In genomic region chr7:89404081-89404733, GRCm38 (mm10) we compare ENCODE assay signal across 8 mouse cellular contexts. TPM values are rescaled to one million over a fixed set of nuclear protein-coding genes. Genes with fewer than 3 reads are reported as not detected.
DNase-seq lines count a peak whose midpoint lies in the region; ATAC-seq and TF ChIP-seq lines count a peak whose summit lies in the region.

Gene Tmem135, minus strand, starts transcription at chr7:89404222.
Gene Fzd4, plus strand, starts transcription at chr7:89404355.

- H3K27ac ChIP-seq in forebrain, embryonic 10.5 days: peak within 1 kb of the TSS; percentile 93
- peak within 1 kb of the TSS; percentile 91 for H3K27ac ChIP-seq in heart, embryonic 15.5 days
- H3K27ac ChIP-seq in liver, embryonic 14.5 days: no peak within 1 kb of the TSS; the same call in 1 of the 2 replicates
- H3K27ac ChIP-seq in neural tube, embryonic 11.5 days (ENCODE audit: low read depth, low read length): peak within 1 kb of the TSS; percentile 37
- H3K27ac ChIP-seq in stomach, postnatal 0 days (replicated peaks): peak within 1 kb of the TSS; percentile 97

- under 1% methylated on average over 61 of the region's 62 CpGs for WGBS in forebrain, embryonic 10.5 days
- WGBS in heart, embryonic 15.5 days: under 1% methylated on average over 62 of the region's 62 CpGs
- WGBS in liver, embryonic 14.5 days (ENCODE audit: insufficient replicate concordance): under 1% methylated on average over 61 of the region's 62 CpGs
- WGBS in neural tube, embryonic 11.5 days: 0% methylated on average over 59 of the region's 62 CpGs
- under 1% methylated on average over 48 of the region's 62 CpGs for WGBS in stomach, postnatal 0 days

- H3K36me3 ChIP-seq in forebrain, embryonic 10.5 days (replicated peaks): peaks cover 22% of the 10 kb centered on the region
- H3K36me3 ChIP-seq in heart, embryonic 15.5 days: peaks cover 8% of the 10 kb centered on the region; the same call in 1 of the 2 replicates
- no peaks in the 10 kb centered on the region for H3K36me3 ChIP-seq in liver, embryonic 14.5 days (replicated peaks; ENCODE audit: control insufficient read depth, insufficient read depth, low read depth)
- H3K36me3 ChIP-seq in neural tube, embryonic 11.5 days (ENCODE audit: control insufficient read depth, insufficient read depth, low read length): no peaks in the 10 kb centered on the region
- H3K36me3 ChIP-seq in stomach, postnatal 0 days (ENCODE audit: control insufficient read depth, insufficient read depth, low read length): no peaks in the 10 kb centered on the region

- TF ChIP-seq CTCF in liver, embryonic 14.5 days (IDR thresholded peaks at IDR 0.05; ENCODE audit: low read depth): no peak
- TF ChIP-seq CTCF in stomach, postnatal 0 days (IDR thresholded peaks at IDR 0.05; ENCODE audit: low read depth): 0 out of 2 replicates have a peak, but pooled peaks have one; percentile 32

- peaks cover 31% of the 10 kb centered on the region for H3K27me3 ChIP-seq in forebrain, embryonic 10.5 days (ENCODE audit: poor library complexity, severe bottlenecking)
- no peaks in the 10 kb centered on the region for H3K27me3 ChIP-seq in heart, embryonic 15.5 days
- peaks cover 33% of the 10 kb centered on the region for H3K27me3 ChIP-seq in liver, embryonic 14.5 days (ENCODE audit: control insufficient read depth, insufficient read depth, low read length)
- H3K27me3 ChIP-seq in neural tube, embryonic 11.5 days (ENCODE audit: control insufficient read depth, insufficient read depth, low read length): 0 out of 2 replicates have a peak, but pooled peaks cover 6% of the 10 kb centered on the region
- H3K27me3 ChIP-seq in stomach, postnatal 0 days (ENCODE audit: control insufficient read depth, insufficient read depth, low read length): no peaks in the 10 kb centered on the region

- H3K9me3 ChIP-seq in forebrain, embryonic 10.5 days: no peaks in the 10 kb centered on the region
- no peaks in the 10 kb centered on the region for H3K9me3 ChIP-seq in heart, embryonic 15.5 days (replicated peaks)
- no peaks in the 10 kb centered on the region for H3K9me3 ChIP-seq in liver, embryonic 14.5 days (ENCODE audit: control insufficient read depth, low read length)
- no peaks in the 10 kb centered on the region for H3K9me3 ChIP-seq in neural tube, embryonic 11.5 days (ENCODE audit: control insufficient read depth, low read length)
- no peaks in the 10 kb centered on the region for H3K9me3 ChIP-seq in stomach, postnatal 0 days (ENCODE audit: control insufficient read depth, low read length)

- ATAC-seq in CD4-positive, CD25-positive, alpha-beta regulatory T cell, adult 4 months: peak; percentile 61
- ATAC-seq in heart, embryonic 15.5 days (replicated peaks; ENCODE audit: insufficient number of reproducible peaks, insufficient read depth, low FRiP score, low read depth): peak; percentile 96
- ATAC-seq in liver, embryonic 14.5 days (ENCODE audit: insufficient read depth): peak; percentile 93
- ATAC-seq in neural tube, embryonic 11.5 days (ENCODE audit: insufficient read depth, low FRiP score, low TSS enrichment): peak; percentile 97
- ATAC-seq in stomach, postnatal 0 days (ENCODE audit: low FRiP score, low TSS enrichment): peak; percentile 98

- TF ChIP-seq EP300 in liver, embryonic 14.5 days (IDR thresholded peaks at IDR 0.05; ENCODE audit: low read depth): no peak
- TF ChIP-seq EP300 in stomach, postnatal 0 days (optimal IDR thresholded peaks at IDR 0.05): no peak

- peak within 1 kb of the TSS; percentile 92 for H3K9ac ChIP-seq in heart, embryonic 15.5 days
- H3K9ac ChIP-seq in liver, embryonic 14.5 days (replicated peaks): peak within 1 kb of the TSS; percentile 46
- peak within 1 kb of the TSS; percentile 82 for H3K9ac ChIP-seq in neural tube, embryonic 11.5 days (ENCODE audit: low read length)
- peak within 1 kb of the TSS; percentile 97 for H3K9ac ChIP-seq in stomach, postnatal 0 days (ENCODE audit: low read length)

- H3K4me2 ChIP-seq in heart, embryonic 15.5 days: peak within 1 kb of the TSS; percentile 89
- H3K4me2 ChIP-seq in liver, embryonic 14.5 days (ENCODE audit: low read depth): peak within 1 kb of the TSS; percentile 84
- H3K4me2 ChIP-seq in neural tube, embryonic 11.5 days (ENCODE audit: low read depth): peak within 1 kb of the TSS; percentile 100
- H3K4me2 ChIP-seq in stomach, postnatal 0 days (replicated peaks; ENCODE audit: low read depth): peak within 1 kb of the TSS; percentile 90

- peaks cover 62% of the 10 kb centered on the region for H3K4me1 ChIP-seq in forebrain, embryonic 10.5 days
- peaks cover 19% of the 10 kb centered on the region for H3K4me1 ChIP-seq in heart, embryonic 15.5 days (replicated peaks)
- peaks cover 0 to 3% of the 10 kb centered on the region in 2 experiments; a peak in 1 of 4 replicates for H3K4me1 ChIP-seq in liver, embryonic 14.5 days (replicated peaks; ENCODE audit: control insufficient read depth in 2 of 2, insufficient read depth in 2 of 2, low read length in 1 of 2)
- 0 out of 2 replicates have a peak, but pooled peaks cover 4% of the 10 kb centered on the region for H3K4me1 ChIP-seq in neural tube, embryonic 11.5 days (ENCODE audit: control insufficient read depth, insufficient read depth, low read length)
- no peaks in the 10 kb centered on the region for H3K4me1 ChIP-seq in stomach, postnatal 0 days (replicated peaks; ENCODE audit: control insufficient read depth, insufficient read depth)

- peak within 1 kb of the TSS; percentile 85 for H3K4me3 ChIP-seq in forebrain, embryonic 10.5 days
- H3K4me3 ChIP-seq in heart, embryonic 15.5 days: peak within 1 kb of the TSS; percentile 90
- H3K4me3 ChIP-seq in liver, embryonic 14.5 days (ENCODE audit: insufficient read depth in 1 of 2, low read depth in 2 of 2, low read length in 2 of 2): peak within 1 kb of the TSS; percentile 61 to 64
- peak within 1 kb of the TSS; percentile 73 for H3K4me3 ChIP-seq in neural tube, embryonic 11.5 days (ENCODE audit: low read depth, low read length)
- peak within 1 kb of the TSS; percentile 96 for H3K4me3 ChIP-seq in stomach, postnatal 0 days (ENCODE audit: low read depth, low read length)

- peak; percentile 5 for DNase-seq in c-Kit-negative CD71-positive TER-119-positive erythroid progenitor cells, embryonic 14.5 days (ENCODE audit: low read depth, low spot score)
- DNase-seq in forebrain, embryonic 10.5 days (ENCODE audit: extremely low spot score, low spot score): peak; percentile 96
- DNase-seq in kidney, postnatal 25 days: peak; percentile 99
- DNase-seq in liver, embryonic 14.5 days (ENCODE audit: low read depth in 3 of 3, low spot score in 3 of 3): peak; percentile 70 to 72 (median 71)
- peak; percentile 97 for DNase-seq in neural tube, embryonic 11.5 days (ENCODE audit: low spot score)
- DNase-seq in stomach, postnatal 0 days (ENCODE audit: low spot score): peak; percentile 99

RNA-seq across cellular contexts. Expression of gene Tmem135, which starts in this region (rescaled TPM):
- polyA plus RNA-seq in CD4-positive, CD25-positive, alpha-beta regulatory T cell, adult 4 months (2017; shearing (Covaris generic)): 10 to 100 TPM; 20.0 to 25.4 TPM
- polyA plus RNA-seq in forebrain, embryonic 10.5 days (2016; fragmentation: Nextera tagmentation; extraction: Ambion mirVana): 16.1 and 16.5 TPM in 2 replicates
- 25.8 and 26.1 TPM in 2 replicates for polyA plus RNA-seq in heart, embryonic 15.5 days (2015; fragmentation: Nextera tagmentation; extraction: Ambion mirVana)
- 4.0 and 5.4 TPM in 2 replicates for polyA plus RNA-seq in liver, embryonic 14.5 days (2012; rRNA removed)
- polyA plus RNA-seq in liver, embryonic 14.5 days (2014; fragmentation: Nextera tagmentation; extraction: Ambion mirVana): 12.7 and 13.6 TPM in 2 replicates
- polyA plus RNA-seq in neural tube, embryonic 11.5 days (2014; fragmentation: Nextera tagmentation; extraction: Ambion mirVana): 15.3 and 17.9 TPM in 2 replicates
- 21.0 and 21.2 TPM in 2 replicates for polyA plus RNA-seq in stomach, postnatal 0 days (2015; fragmentation: Nextera tagmentation; extraction: Ambion mirVana)

RNA-seq across cellular contexts. Expression of gene Fzd4, which starts in this region (rescaled TPM):
- polyA plus RNA-seq in CD4-positive, CD25-positive, alpha-beta regulatory T cell, adult 4 months (2017; shearing (Covaris generic)): not detected
- polyA plus RNA-seq in forebrain, embryonic 10.5 days (2016; fragmentation: Nextera tagmentation; extraction: Ambion mirVana): 5.9 and 6.8 TPM in 2 replicates
- polyA plus RNA-seq in heart, embryonic 15.5 days (2015; fragmentation: Nextera tagmentation; extraction: Ambion mirVana): 9.3 and 10.0 TPM in 2 replicates
- polyA plus RNA-seq in liver, embryonic 14.5 days (2012; rRNA removed): 1.7 and 2.0 TPM in 2 replicates
- polyA plus RNA-seq in liver, embryonic 14.5 days (2014; fragmentation: Nextera tagmentation; extraction: Ambion mirVana): 2.0 and 2.3 TPM in 2 replicates
- 4.4 TPM in 2 replicates for polyA plus RNA-seq in neural tube, embryonic 11.5 days (2014; fragmentation: Nextera tagmentation; extraction: Ambion mirVana)
- 7.5 and 8.1 TPM in 2 replicates for polyA plus RNA-seq in stomach, postnatal 0 days (2015; fragmentation: Nextera tagmentation; extraction: Ambion mirVana)

Comparison
In these comparisons a context has a peak if more than half of its experiments do, and no peak if none do; other contexts are left out.
1. DNase-seq: peak in every context shown above with its lines; median percentile 99 in kidney, postnatal 25 days; 99 in stomach, postnatal 0 days; 97 in neural tube, embryonic 11.5 days; 96 in forebrain, embryonic 10.5 days; 71 in liver, embryonic 14.5 days; 5 in c-Kit-negative CD71-positive TER-119-positive erythroid progenitor cells, embryonic 14.5 days.
2. H3K9ac ChIP-seq: peak in every context shown above with its lines; median percentile 97 in stomach, postnatal 0 days; 92 in heart, embryonic 15.5 days; 82 in neural tube, embryonic 11.5 days; 46 in liver, embryonic 14.5 days.